Mouse (Mus musculus) megakaryocyte, embryonic 14.5 days (primary cell): ENCODE results near the gene Parn.

Experiments used
- FLI1 ChIP-seq: IDR thresholded peaks from 2 replicates; pipeline ENCODE4 v1.6.1; 2012; ENCODE audit warnings: low read length, inconsistent platforms, mixed read lengths
- GATA1 ChIP-seq: IDR thresholded peaks from 3 replicates; pipeline ENCODE4 v1.6.1; 2012; ENCODE audit warnings: mixed read lengths, low read length, inconsistent platforms, borderline replicate concordance

DNA sequence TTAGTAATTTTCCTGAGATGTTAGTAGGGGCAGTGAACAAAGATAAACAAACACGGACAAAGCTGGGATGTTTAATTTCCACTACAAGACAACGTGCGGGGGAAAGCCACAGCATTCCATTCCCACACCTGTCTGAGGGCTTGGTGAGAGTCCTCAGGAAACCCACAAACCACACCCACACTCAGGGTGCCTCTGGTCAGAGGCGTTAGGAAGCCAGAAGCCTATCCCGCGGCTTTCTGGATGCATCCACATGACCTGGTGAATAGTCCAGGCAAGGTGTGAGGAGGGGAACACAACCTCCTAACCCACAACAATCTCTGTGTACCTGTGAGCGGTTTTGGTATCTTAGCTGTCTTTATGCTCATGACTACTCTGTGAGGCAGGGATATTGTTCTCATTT lies 131.6 kb downstream of the Parn start:
- no peak for TF ChIP-seq FLI1
- no peak for TF ChIP-seq GATA1
